Mouse (Mus musculus) kidney, postnatal 0 days (tissue): ENCODE measurements around the gene Tspan18. TPM values are rescaled to one million over a fixed set of nuclear protein-coding genes. Genes with fewer than 3 reads are reported as not detected.

Source experiments
- ATAC-seq: fragments of 200-750 bp; cut with Nextera tagmentation; replicated peaks from 2 replicates; pipeline ENCODE4 v1.8.0; 2017; ENCODE audit warnings: low read depth, moderate number of reproducible peaks, moderate TSS enrichment, moderate library complexity; ENCODE audit not compliant: low FRiP score
- DNase-seq: peaks from one replicate; pipeline ENCODE4 v3.0.0-alpha.2; 2016; ENCODE audit warnings: low spot score
- H3K27ac ChIP-seq: fragments of 300-500 bp; sonication (generic); 2 replicates; pipeline ENCODE4 v1.5.1; 2014; ENCODE audit warnings: mild to moderate bottlenecking
- H3K27me3 ChIP-seq: fragments of 300-500 bp; sonication (generic); 2 replicates; pipeline ENCODE4 v1.6.1; 2014; ENCODE audit warnings: low read length, mixed read lengths; ENCODE audit not compliant: insufficient read depth
- H3K36me3 ChIP-seq: fragments of 300-500 bp; sonication (generic); 2 replicates; pipeline ENCODE4 v1.6.1; 2014; ENCODE audit warnings: low read length, mixed read lengths; ENCODE audit not compliant: insufficient read depth
- H3K4me1 ChIP-seq: fragments of 300-500 bp; sonication (generic); replicated peaks from 2 replicates; pipeline ENCODE4 v1.6.1; 2014; ENCODE audit warnings: antibody characterized with exemption, low read length, mixed read lengths; ENCODE audit not compliant: insufficient read depth
- H3K4me2 ChIP-seq: fragments of 300-500 bp; sonication (generic); 2 replicates; pipeline ENCODE4 v1.6.1; 2014; ENCODE audit warnings: mild to moderate bottlenecking, low read length, moderate library complexity, mixed read lengths
- H3K4me3 ChIP-seq: fragments of 300-500 bp; sonication (generic); replicated peaks from 2 replicates; pipeline ENCODE4 v1.5.1; 2014; ENCODE audit warnings: low read depth, low read length
- H3K9ac ChIP-seq: fragments of 300-500 bp; sonication (generic); 2 replicates; pipeline ENCODE4 v1.6.1; 2014; ENCODE audit warnings: low read depth, low read length
- H3K9me3 ChIP-seq: fragments of 300-500 bp; sonication (generic); replicated peaks from 2 replicates; pipeline ENCODE4 v1.6.1; 2016; ENCODE audit warnings: low read length, inconsistent platforms, mixed read lengths
- CTCF ChIP-seq: IDR thresholded peaks from 2 replicates; pipeline ENCODE4 v1.5.1; 2016; ENCODE audit warnings: antibody characterized with exemption, low read depth, mild to moderate bottlenecking, moderate library complexity
- WGBS: fragments of 180-500 bp; shearing (Covaris S2); extraction: QIAGEN DNeasy Blood & Tissue Kit; methylation state at CpG from one replicate; pipeline ENCODE4 v1.1.7; 2014; 5-methylcytosine and 5-hydroxymethylcytosine counted together
- polyA plus RNA-seq: library from polyadenylated mRNA; unstranded; fragments of >200 nt; fragmentation: Nextera tagmentation; extraction: Ambion mirVana; gene quantifications from 2 replicates; pipeline ENCODE4 v1.2.1, GENCODE M21; 2015

Gene Tspan18
- polyA plus RNA-seq, 1 experiment from 2014 or later = 29.2 TPM

DNA sequence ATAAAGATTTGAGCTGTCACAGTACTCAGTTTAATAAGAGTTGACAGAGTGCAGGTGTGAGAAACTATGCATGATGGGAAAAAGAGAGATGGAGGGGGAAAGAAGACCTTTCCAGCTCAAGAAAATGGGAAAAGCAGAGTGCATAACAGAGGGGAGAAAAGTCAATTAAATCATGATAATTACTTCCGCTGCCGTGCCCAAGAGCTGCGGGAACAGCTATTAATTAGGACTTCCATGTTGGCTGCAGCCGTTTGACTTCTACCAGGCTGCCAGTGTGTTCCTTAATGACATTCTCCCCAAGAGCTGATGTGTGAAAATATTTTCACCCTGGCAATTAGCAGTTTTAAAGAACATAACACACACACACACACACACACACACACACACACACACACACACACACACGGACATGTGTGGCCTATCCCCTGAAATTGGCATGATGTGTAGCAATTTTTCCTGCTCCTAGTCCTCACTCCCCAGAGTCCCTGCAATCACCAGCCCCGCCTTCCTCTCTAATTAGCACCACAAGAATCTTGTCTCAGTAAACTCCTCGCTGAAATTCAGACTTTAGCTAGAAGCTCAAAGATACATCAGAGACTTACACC, 67.6 kb downstream of the Tspan18 start:
- DNase-seq (no peak), ATAC-seq (no peak)
- Histone ChIP-seq H3K9me3 (no peaks in the 10 kb centered on the region), H3K9ac (no peak overlapping the region), H3K36me3 (no peaks in the 10 kb centered on the region), H3K4me2 (no peak overlapping the region), H3K4me1 (peaks cover 33% of the 10 kb centered on the region), H3K4me3 (no peak overlapping the region), H3K27me3 (no peaks in the 10 kb centered on the region), H3K27ac (peak overlapping the region; percentile 37; the same call in 1 of the 2 replicates)
- TF ChIP-seq CTCF = no peak
- WGBS = 34% methylated on average over 7 of the region's 7 CpGs

DNA sequence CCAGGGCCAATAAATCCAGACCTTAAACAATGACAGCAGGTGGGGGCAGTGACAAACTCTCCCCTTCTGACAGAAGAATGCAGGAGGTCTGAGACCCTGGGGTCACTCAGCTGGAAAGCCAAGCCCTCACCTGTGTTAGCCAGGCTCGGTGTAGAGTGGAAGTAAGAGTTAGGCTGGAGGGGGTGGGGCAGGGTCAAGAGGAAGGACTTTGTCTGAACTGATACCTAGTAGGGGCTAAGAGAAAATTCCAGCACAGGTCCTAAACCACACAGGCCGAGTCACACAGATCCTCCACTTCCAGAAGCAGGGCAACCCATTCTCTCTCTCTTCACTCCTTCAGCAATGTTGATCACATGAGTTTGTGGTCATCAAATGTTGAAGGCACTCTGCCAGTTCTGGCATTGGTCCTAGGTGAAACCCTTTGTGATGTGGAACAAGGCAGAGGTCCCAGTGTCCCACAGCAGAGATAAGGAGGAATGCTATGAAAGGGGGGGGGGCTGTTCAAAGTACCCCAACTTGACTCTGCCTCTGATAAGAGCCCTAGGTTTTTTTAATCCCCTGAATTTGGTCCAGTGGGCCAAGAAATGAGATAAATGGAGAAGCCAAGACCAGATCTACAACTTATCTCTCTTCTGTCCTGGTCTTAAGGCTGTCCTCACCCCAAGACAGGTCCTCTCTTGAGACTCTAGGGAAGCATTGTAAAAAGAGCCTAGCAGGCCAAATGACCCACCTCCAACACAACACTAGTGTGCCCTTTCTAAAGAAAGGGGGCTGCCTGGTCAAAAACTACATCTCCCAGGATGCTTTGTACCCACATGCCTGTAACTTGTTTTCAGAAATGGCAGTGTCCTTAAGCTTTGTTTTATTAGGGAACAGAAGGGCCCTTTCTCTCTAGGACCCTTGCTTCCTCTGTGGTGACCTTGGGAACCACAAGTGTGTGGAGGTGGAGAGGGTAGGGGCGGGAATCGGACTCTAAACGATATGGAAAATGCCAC, 71.7 kb downstream of the Tspan18 start:
- Histone ChIP-seq H3K27me3 (no peaks in the 10 kb centered on the region), H3K4me1 (peaks cover 47% of the 10 kb centered on the region), H3K9me3 (no peaks in the 10 kb centered on the region), H3K36me3 (no peaks in the 10 kb centered on the region), H3K4me3 (no peak overlapping the region), H3K4me2 (no peak overlapping the region), H3K27ac (peak overlapping the region; percentile 94), H3K9ac (no peak overlapping the region)
- DNase-seq = no peak
- 51% methylated on average over 5 of the region's 5 CpGs for WGBS
- ATAC-seq = peak; percentile 86; the same call in 1 of the 2 replicates
- TF ChIP-seq CTCF = no peak

DNA sequence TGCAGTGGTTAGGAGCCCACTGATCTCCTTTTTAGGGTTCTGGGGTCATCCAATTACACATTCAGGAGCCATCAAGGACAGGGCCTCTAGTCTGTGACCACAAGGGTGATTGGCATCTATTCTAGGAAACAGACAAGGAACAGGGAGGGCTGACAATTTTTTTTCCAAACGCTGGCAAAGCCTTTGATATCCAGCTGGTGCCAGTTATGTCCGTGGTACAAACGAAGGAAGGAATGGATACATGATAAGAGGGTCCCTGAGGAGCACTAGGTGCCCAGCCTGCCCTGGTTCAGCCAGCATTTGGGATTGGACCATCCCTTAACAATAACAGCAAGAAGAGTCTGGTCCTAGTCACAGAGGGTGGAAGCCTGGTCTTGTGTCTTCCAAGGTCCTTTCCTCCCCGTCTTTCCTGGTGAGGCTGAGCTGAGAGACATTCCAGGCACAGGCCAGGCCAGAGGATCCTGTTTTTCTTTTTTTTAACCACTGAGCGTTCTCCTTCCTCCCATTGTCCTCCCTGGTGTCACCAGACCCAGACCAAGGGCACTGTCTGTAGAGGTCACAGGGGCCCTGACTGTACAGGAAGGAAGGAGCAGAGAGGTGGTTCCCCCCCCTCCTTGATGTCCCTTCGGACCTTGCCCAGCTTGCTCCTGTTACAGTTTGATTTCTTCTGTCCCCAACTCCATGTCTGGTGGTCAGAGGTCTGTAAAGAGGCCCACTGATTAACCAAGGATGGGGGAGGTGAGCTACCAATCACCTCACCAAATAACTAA, 72.6 kb downstream of the Tspan18 start:
- no peaks in the 10 kb centered on the region for H3K36me3 ChIP-seq
- peak overlapping the region; percentile 23; the same call in 1 of the 2 replicates for H3K9ac ChIP-seq
- H3K27ac ChIP-seq = peak overlapping the region; percentile 94
- no peak for TF ChIP-seq CTCF
- 21% methylated on average over 6 of the region's 6 CpGs for WGBS
- H3K4me2 ChIP-seq = no peak overlapping the region
- no peaks in the 10 kb centered on the region for H3K9me3 ChIP-seq
- ATAC-seq (peak; percentile 93), DNase-seq (peak; percentile 68)
- peaks cover 39% of the 10 kb centered on the region for H3K4me1 ChIP-seq
- H3K27me3 ChIP-seq = no peaks in the 10 kb centered on the region
- no peak overlapping the region for H3K4me3 ChIP-seq

DNA sequence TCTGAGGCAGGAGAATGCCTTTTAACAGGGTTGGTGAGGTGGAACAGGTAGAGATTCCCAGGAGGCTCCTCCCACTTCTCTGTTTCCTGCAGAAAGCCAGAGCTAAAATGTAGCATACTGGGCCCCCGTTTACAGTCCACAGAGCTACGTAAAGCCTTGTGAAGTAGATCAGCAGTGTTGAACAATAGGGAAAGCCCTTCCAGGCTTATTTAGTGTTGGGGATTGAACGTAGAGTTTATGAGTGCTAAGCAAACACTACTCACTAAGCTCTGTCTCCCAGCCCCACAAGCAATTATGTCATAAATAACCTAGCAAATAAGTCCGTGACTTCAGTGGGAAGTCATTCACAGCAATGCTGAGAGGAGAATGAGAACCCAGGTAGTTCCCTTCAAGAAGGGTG, 76.7 kb downstream of the Tspan18 start:
- 17% methylated on average over 4 of the region's 4 CpGs for WGBS
- TF ChIP-seq CTCF = no peak

DNA sequence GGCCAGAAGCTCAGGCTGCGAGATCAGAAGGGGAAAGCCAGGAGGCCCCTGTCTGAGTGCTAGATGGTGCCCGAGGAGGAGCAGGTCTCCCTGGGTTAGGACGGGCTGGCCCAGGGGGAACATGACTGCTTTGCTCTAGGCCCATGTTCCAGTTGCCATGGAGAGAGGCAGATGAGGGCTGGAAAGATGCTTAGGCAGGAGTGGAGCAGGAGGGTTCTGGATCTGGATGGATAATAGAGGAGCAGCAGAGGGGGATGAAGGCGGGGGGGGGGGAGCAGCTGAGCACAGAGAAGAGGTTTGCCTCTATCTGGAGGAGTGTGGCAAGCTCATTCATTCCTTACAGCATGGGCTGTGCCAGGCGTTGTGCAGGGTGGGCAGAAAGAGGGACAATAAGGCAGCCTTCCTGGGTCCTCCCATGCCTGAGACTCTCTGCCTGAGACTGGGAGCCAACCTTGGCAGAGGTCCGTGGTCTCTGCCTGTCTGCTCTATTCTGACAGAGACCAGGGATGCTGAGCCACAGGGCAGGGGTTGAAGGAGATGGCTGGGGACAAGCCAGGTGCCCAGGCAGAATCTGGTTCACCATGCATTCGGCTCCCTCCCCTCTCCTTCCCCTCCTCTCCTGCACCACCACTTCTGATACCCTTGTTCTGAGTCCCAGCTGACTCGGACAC, 77.4 kb downstream of the Tspan18 start:
- no peak overlapping the region for H3K9ac ChIP-seq
- peak overlapping the region; percentile 66; the same call in 1 of the 2 replicates for H3K27ac ChIP-seq
- H3K27me3 ChIP-seq = no peaks in the 10 kb centered on the region
- TF ChIP-seq CTCF = no peak
- H3K9me3 ChIP-seq = no peaks in the 10 kb centered on the region
- 63% methylated on average over 8 of the region's 8 CpGs for WGBS
- peaks cover 22% of the 10 kb centered on the region for H3K4me1 ChIP-seq
- no peak for DNase-seq
- no peak for ATAC-seq
- 0 out of 2 replicates have a peak, but pooled peaks cover 2% of the 10 kb centered on the region for H3K36me3 ChIP-seq
- H3K4me2 ChIP-seq = no peak overlapping the region
- H3K4me3 ChIP-seq = no peak overlapping the region

More for the DNA sequence above, 76.7 kb downstream of the Tspan18 start:
- Histone ChIP-seq H3K27me3 (no peaks in the 10 kb centered on the region), H3K9ac (no peak overlapping the region), H3K9me3 (no peaks in the 10 kb centered on the region), H3K4me2 (no peak overlapping the region), H3K27ac (peak overlapping the region; percentile 66), H3K36me3 (0 out of 2 replicates have a peak, but pooled peaks cover 2% of the 10 kb centered on the region), H3K4me1 (peaks cover 27% of the 10 kb centered on the region), H3K4me3 (no peak overlapping the region)
- no peak for ATAC-seq
- peak; percentile 31 for DNase-seq
